Mouse (Mus musculus) cerebellum, adult 2 months (tissue): ENCODE results near the gene Aven.

Source experiments
- CTCF ChIP-seq: fragments of 200-500 bp; IDR thresholded peaks from 2 replicates; pipeline ENCODE4 v1.5.1; 2011; ENCODE audit warnings: low read depth, mild to moderate bottlenecking, control low read depth, low read length, moderate library complexity, borderline replicate concordance; ENCODE audit not compliant: insufficient read depth
- POLR2A ChIP-seq: fragments of 200-500 bp; IDR thresholded peaks from 2 replicates; pipeline ENCODE4 v1.6.1; 2011; ENCODE audit warnings: low read length, control low read depth, borderline replicate concordance; ENCODE audit not compliant: insufficient read depth

GRCm38 (mm10) chr2:112595807-112596206 is 103.0 kb downstream of the Aven start:
- TF ChIP-seq CTCF (no peak), POLR2A (no peak)
